Mouse (Mus musculus) E14TG2a.4 (cell line): Measurements from ENCODE around the gene Mettl21a.
"Not testable (repeated sequence)": the region's sequence is repeated elsewhere in the genome, so short reads cannot be mapped to it uniquely, and the experiment has no call there.

ENCODE experiments used
- CTCF ChIP-seq: conservative IDR thresholded peaks from 2 replicates; pipeline ENCODE4 v1.5.1; 2014; ENCODE audit warnings: low read length
- POU5F1 ChIP-seq: IDR thresholded peaks from 2 replicates; pipeline ENCODE4 v1.6.1; 2014; ENCODE audit warnings: low read length, borderline replicate concordance

DNA sequence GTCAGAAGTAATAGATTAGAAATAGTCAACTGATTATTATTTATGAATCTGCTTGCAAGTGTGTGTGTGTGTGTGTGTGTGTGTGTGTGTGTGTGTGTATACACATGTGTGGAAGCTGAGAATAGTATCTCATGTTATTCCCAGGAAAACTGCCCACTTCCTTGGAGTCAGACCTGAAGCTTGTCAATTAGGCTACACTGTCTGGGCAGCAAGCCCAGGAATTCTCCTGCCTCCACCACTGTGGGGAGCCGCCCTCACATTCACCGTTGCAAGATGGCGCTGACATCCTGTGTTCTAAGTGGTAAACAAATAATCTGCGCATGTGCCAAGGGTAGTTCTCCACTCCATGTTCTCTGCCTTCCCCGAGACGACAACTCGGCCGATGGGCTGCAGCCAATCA is 25.5 kb upstream of the Mettl21a start:
- not testable (repeated sequence) for TF ChIP-seq CTCF, POU5F1
